Mouse (Mus musculus): Measurements from ENCODE around the gene Acin1. TPM values are rescaled to one million over a fixed set of nuclear protein-coding genes. Genes with fewer than 3 reads are reported as not detected.

Gene Acin1
- polyA plus RNA-seq, 1 experiment from 2014 or later = 110 TPM

DNA sequence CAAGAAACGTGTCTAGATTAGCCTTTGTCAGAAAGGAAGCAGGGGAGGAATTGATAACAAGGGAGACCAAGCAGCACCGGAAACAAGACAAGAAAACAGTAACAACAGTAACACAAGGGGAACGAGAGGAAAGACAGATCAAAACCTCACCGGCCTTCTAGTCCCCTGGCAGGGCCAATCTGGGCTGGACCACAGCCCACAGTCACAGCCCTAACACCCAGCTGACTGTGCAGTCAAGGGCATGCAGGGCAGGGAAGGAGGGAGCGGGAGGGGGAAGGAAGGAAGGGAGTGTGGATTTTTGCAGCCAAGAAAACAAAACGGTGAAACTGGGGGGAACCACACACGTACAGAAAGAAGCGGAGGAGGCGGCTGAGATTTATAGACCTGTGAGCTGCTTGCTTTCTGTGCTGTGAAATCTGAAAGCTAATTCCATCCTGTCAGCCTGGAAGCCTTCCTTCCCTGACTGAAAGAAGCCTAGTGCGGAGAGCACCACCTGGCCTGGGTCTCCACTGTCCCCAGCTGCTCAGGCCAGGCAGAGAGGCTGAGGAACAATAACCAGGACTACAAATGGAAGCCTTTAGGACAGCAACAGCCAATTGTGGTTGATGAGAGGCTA, 94.3 kb downstream of the Acin1 start:
- 40% methylated on average over 10 of the region's 10 CpGs for WGBS
- Histone ChIP-seq H3K27me3 (ENCODE audit: insufficient read depth, poor library complexity, severe bottlenecking) (no peaks in the 10 kb centered on the region), H3K4me1 (peaks cover 40% of the 10 kb centered on the region), H3K9me3 (no peaks in the 10 kb centered on the region), H3K36me3 (peaks cover 20% of the 10 kb centered on the region; the same call in 1 of the 2 replicates), H3K4me3 (no peak overlapping the region), H3K27ac (peak overlapping the region; percentile 81)
- no peak for DNase-seq (ENCODE audit: low spot score)

MicroRNAs within 50 kb of the gene (microRNA counts, 519-probe panel; counts per million panel counts)
- not detected for microRNA mmu-miR-686

Small RNAs within 50 kb of the gene (microRNA-seq; reads per million reads assigned to microRNA genes)
- gene Mir686 = not detected
- not detected for gene Mir6948

Other genes starting within 250 kb of the Acin1 start
- 44.8 and 51.0 TPM in 2 replicates for gene Lrp10, start 222.8 kb downstream of the Acin1 start, polyA plus RNA-seq (2016; fragmentation: Nextera tagmentation; extraction: Ambion mirVana)
- 2.4 and 3.8 TPM in 2 replicates for gene Rem2, start 210.8 kb downstream of the Acin1 start, polyA plus RNA-seq (2016; fragmentation: Nextera tagmentation; extraction: Ambion mirVana)
- gene Prmt5, start 169.4 kb downstream of the Acin1 start, polyA plus RNA-seq (2016; fragmentation: Nextera tagmentation; extraction: Ambion mirVana) = 86.2 and 103 TPM in 2 replicates
- gene Haus4, start 132.3 kb downstream of the Acin1 start, polyA plus RNA-seq (2016; fragmentation: Nextera tagmentation; extraction: Ambion mirVana) = 50.2 and 52.9 TPM in 2 replicates
- 43.0 and 62.5 TPM in 2 replicates for gene Ajuba, start 109.4 kb downstream of the Acin1 start, polyA plus RNA-seq (2016; fragmentation: Nextera tagmentation; extraction: Ambion mirVana)
- 7.7 and 8.3 TPM in 2 replicates for gene 4931414P19Rik, start 80.9 kb downstream of the Acin1 start, polyA plus RNA-seq (2016; fragmentation: Nextera tagmentation; extraction: Ambion mirVana)
- gene Psmb5, start 68.9 kb downstream of the Acin1 start, polyA plus RNA-seq (2016; fragmentation: Nextera tagmentation; extraction: Ambion mirVana) = 392 and 455 TPM in 2 replicates
- gene Psmb11, start 65.5 kb downstream of the Acin1 start, polyA plus RNA-seq (2016; fragmentation: Nextera tagmentation; extraction: Ambion mirVana) = not detected in 2 replicates
- not detected in 2 replicates for gene Gm17606, start 46.0 kb downstream of the Acin1 start, polyA plus RNA-seq (2016; fragmentation: Nextera tagmentation; extraction: Ambion mirVana)
- gene Cdh24, start 45.6 kb downstream of the Acin1 start, polyA plus RNA-seq (2016; fragmentation: Nextera tagmentation; extraction: Ambion mirVana) = 2.5 and 4.4 TPM in 2 replicates
- gene 1700123O20Rik, start 715 bp downstream of the Acin1 start, polyA plus RNA-seq (2016; fragmentation: Nextera tagmentation; extraction: Ambion mirVana) = 64.6 and 79.7 TPM in 2 replicates
- gene Gm29776, start 11.9 kb upstream of the Acin1 start, polyA plus RNA-seq (2016; fragmentation: Nextera tagmentation; extraction: Ambion mirVana) = 0.10 and 0.38 TPM in 2 replicates
- gene Cebpe, start 25.2 kb upstream of the Acin1 start, polyA plus RNA-seq (2016; fragmentation: Nextera tagmentation; extraction: Ambion mirVana) = not detected in 2 replicates
- gene Slc7a8, start 95.0 kb upstream of the Acin1 start, polyA plus RNA-seq (2016; fragmentation: Nextera tagmentation; extraction: Ambion mirVana) = 2.4 and 2.7 TPM in 2 replicates
- gene Rnf212b, start 127.2 kb upstream of the Acin1 start, polyA plus RNA-seq (2016; fragmentation: Nextera tagmentation; extraction: Ambion mirVana) = not detected in 2 replicates
- 10.3 and 11.0 TPM in 2 replicates for gene Homez, start 184.0 kb upstream of the Acin1 start, polyA plus RNA-seq (2016; fragmentation: Nextera tagmentation; extraction: Ambion mirVana)
- gene Ppp1r3e, start 190.6 kb upstream of the Acin1 start, polyA plus RNA-seq (2016; fragmentation: Nextera tagmentation; extraction: Ambion mirVana) = 0.98 and 1.00 TPM in 2 replicates
- 2.8 and 3.0 TPM in 2 replicates for gene Bcl2l2, start 196.4 kb upstream of the Acin1 start, polyA plus RNA-seq (2016; fragmentation: Nextera tagmentation; extraction: Ambion mirVana)
- not detected in 2 replicates for gene Gm20521, start 196.5 kb upstream of the Acin1 start, polyA plus RNA-seq (2016; fragmentation: Nextera tagmentation; extraction: Ambion mirVana)
- gene Pabpn1, start 205.6 kb upstream of the Acin1 start, polyA plus RNA-seq (2016; fragmentation: Nextera tagmentation; extraction: Ambion mirVana) = 89.8 and 162 TPM in 2 replicates
- 42.1 and 52.4 TPM in 2 replicates for gene Slc22a17, start 226.2 kb upstream of the Acin1 start, polyA plus RNA-seq (2016; fragmentation: Nextera tagmentation; extraction: Ambion mirVana)
- 16.7 and 23.5 TPM in 2 replicates for gene Efs, start 239.2 kb upstream of the Acin1 start, polyA plus RNA-seq (2016; fragmentation: Nextera tagmentation; extraction: Ambion mirVana)
- not detected in 2 replicates for gene Il25, start 245.8 kb upstream of the Acin1 start, polyA plus RNA-seq (2016; fragmentation: Nextera tagmentation; extraction: Ambion mirVana)
- 0.97 and 1.5 TPM in 2 replicates for gene Cmtm5, start 249.3 kb upstream of the Acin1 start, polyA plus RNA-seq (2016; fragmentation: Nextera tagmentation; extraction: Ambion mirVana)